Mouse (Mus musculus): ENCODE measurements around the gene Zbtb22. TPM values are rescaled to one million over a fixed set of nuclear protein-coding genes. Genes with fewer than 3 reads are reported as not detected.

The Zbtb22 gene
- polyA plus RNA-seq, 1 experiment from 2014 or later, result 19.3 TPM

DNA sequence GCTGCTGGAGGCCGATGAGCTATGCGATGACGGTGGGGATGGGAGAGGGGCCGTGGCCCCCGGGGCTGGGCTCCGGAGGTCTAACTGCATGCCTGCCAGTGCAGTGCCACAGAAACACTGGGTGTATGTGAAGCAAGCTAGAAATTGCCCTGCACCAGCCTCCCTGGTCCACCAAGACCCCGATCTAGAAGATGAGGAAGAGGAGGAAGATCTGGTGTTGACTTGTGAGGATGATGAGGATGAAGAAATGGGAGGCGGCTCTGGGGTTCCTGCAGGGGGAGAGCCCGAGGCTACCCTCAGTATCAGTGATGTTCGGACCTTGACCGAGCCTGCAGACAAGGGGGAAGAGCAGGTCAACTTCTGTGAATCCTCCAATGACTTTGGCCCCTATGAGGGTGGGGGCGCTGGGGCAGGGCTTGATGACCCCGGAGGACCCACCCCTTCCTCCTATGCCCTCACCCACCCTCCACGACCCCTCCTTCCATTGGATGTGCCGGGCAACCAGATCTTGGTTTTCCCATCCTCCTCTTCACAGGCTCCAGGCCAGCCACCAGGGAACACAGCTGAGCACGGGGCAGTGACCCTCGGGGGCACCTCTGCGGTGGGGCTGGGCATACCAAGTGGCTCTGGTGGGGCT lies 2.1 kb downstream of the Zbtb22 start:
- Histone ChIP-seq H3K27ac (no peak overlapping the region), H3K4me2 (0 out of 2 replicates have a peak overlapping the region, but pooled peaks have one; percentile 62), H3K36me3 (peaks cover 33% of the 10 kb centered on the region), H3K9me3 (replicated peaks) (no peaks in the 10 kb centered on the region), H3K27me3 (no peaks in the 10 kb centered on the region), H3K4me1 (peaks cover 62% of the 10 kb centered on the region), H3K4me3 (replicated peaks) (no peak overlapping the region; the same call in 1 of the 2 replicates), H3K9ac (no peak overlapping the region)
- 85% methylated on average over 18 of the region's 18 CpGs for WGBS
- ATAC-seq (replicated peaks; ENCODE audit: low FRiP score), result no peak

DNA sequence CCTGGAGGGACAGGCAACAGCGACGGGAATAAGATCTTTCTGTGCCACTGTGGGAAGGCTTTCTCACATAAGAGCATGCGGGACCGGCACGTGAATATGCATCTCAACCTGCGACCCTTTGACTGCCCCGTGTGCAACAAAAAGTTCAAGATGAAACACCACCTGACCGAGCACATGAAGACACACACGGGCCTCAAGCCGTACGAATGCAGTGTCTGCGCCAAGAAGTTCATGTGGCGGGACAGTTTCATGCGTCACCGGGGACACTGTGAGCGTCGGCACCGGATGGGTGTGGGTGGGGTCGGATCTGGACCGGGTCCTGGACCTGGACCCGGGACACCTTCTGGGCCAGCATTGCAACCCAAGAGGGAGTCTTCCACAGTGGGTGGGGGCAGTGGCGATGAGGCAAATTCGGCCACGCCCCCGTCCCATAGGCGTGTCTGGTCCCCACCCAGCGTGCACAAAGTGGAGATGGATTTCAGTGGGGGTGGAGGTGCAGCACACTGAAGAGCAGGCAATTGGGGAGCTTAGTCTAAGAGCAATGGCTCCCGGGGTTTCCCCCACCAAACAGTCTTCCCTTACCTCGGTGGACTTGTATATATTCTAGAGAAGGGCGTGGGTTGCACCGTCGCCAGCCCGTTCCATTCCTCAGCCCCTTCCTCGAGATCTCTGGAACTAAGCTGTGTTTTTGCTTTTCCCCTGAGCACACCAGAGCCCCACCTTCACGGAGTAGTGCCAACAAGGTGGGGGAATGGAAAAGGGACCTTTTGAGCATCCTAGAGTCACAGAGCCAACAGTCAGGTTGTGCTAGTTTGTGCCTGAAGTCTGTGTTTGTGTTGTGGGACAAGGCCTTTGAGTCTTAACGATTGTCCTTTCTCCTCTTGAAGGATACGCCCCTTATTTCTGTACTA lies 2.8 kb downstream of the Zbtb22 start:
- 61% methylated on average over 37 of the region's 37 CpGs for WGBS
- peaks cover 62% of the 10 kb centered on the region for H3K4me1 ChIP-seq
- H3K27me3 ChIP-seq, result no peaks in the 10 kb centered on the region
- no peaks in the 10 kb centered on the region for H3K9me3 ChIP-seq (replicated peaks)
- H3K36me3 ChIP-seq, result peaks cover 27% of the 10 kb centered on the region
- peak overlapping the region; percentile 99 for H3K4me2 ChIP-seq
- ATAC-seq (replicated peaks; ENCODE audit: low FRiP score), result no peak
- H3K4me3 ChIP-seq (replicated peaks), result peak overlapping the region; percentile 75
- H3K9ac ChIP-seq, result peak overlapping the region; percentile 76; the same call in 1 of the 2 replicates
- peak overlapping the region; percentile 83 for H3K27ac ChIP-seq

DNA sequence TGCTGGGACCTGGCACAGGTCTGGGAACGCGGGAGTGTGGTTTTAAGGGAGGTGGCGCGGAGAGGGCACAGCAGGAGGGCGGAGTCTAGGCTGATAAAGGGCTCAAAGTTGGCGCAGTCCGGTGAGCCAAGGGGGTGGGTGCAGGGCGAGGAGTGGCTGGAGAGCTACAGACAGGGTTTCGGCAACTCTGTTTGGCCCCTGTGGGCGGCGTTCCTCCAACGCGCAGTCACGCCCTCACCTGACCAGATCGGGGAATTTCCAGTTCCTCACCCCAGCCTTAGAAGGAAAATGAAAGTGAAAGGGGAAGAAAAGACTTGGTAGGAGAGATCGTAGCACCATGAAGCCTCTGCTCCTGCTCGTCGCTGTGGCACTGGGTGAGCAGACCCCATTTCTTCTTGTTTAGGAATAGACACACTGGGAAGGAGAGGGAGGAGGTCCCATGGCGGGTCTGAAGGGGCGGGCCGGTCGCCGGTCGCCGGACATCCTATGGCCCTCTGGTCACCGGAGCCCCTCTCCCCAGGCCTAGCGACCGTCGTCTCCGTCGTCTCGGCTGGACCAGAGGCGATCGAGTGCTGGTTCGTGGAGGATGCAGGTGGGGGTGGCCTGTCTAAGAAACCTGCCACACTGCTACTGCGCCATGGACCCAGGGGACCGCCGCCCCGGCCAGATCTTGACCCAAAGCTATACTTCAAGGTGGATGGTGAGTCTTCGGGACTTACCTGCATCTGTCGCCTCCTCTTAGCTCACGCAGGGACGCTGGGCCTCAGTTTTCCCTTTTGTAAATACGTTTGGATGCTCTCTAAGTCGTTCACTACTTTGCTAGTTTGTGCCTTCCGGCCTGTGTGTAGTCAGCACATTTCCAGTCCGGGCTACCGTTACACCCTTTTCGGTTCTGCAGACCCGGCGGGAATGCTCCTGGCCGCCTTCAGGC lies 3.9 kb downstream of the Zbtb22 start:
- H3K27ac ChIP-seq, result peak overlapping the region; percentile 83
- WGBS, result under 1% methylated on average over 52 of the region's 52 CpGs
- ATAC-seq (replicated peaks; ENCODE audit: low FRiP score), result no peak
- H3K36me3 ChIP-seq, result peaks cover 16% of the 10 kb centered on the region
- H3K4me3 ChIP-seq (replicated peaks), result peak overlapping the region; percentile 75
- peaks cover 62% of the 10 kb centered on the region for H3K4me1 ChIP-seq
- peak overlapping the region; percentile 99 for H3K4me2 ChIP-seq
- H3K9me3 ChIP-seq (replicated peaks), result no peaks in the 10 kb centered on the region
- no peaks in the 10 kb centered on the region for H3K27me3 ChIP-seq
- H3K9ac ChIP-seq, result peak overlapping the region; percentile 76

DNA sequence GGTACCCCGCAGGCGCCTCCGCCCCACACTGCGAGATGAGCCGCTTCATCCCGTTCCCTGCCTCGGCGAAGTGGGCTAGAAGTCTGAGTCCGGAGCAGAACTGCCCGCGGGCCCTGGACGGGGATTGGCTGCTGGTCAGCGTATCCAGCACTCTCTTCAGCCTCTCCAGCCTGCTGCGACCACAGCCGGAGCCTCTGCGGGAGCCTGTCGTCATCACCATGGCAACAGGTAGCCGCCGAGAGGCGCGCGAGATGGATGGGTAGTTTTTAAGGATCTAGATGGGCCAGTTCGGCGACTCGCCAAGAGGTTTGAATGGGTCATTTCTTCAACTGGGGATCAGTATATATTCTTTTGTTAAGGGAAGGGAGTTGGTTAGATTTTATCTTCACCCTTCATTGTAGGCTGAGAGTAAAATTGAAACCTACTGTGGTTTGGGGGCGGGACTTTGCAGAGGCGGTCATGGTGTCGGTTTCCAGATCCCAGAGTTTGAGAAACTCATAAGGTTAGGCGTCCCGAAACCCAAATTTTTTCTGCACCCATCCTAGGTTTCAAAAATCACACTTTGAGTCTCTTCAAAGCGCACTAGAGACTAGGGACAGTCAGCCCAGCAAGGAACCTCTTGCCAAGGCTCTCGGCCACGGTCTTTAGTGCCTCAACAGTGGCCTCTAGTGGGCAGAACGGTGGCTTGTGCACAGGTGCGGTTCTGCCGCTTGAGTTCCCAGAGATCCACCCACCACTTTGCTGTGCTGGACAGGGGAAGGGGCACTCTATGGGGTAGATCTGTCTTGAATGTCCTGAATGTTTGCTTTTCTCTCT lies 4.8 kb downstream of the Zbtb22 start:
- ATAC-seq (replicated peaks; ENCODE audit: low FRiP score), result peak; percentile 55
- H3K27me3 ChIP-seq, result no peaks in the 10 kb centered on the region
- peak overlapping the region; percentile 99 for H3K4me2 ChIP-seq
- H3K9me3 ChIP-seq (replicated peaks), result no peaks in the 10 kb centered on the region
- peak overlapping the region; percentile 75 for H3K4me3 ChIP-seq (replicated peaks)
- H3K27ac ChIP-seq, result peak overlapping the region; percentile 83
- under 1% methylated on average over 36 of the region's 36 CpGs for WGBS
- peak overlapping the region; percentile 76 for H3K9ac ChIP-seq
- peaks cover 11% of the 10 kb centered on the region for H3K36me3 ChIP-seq
- H3K4me1 ChIP-seq, result peaks cover 54% of the 10 kb centered on the region

DNA sequence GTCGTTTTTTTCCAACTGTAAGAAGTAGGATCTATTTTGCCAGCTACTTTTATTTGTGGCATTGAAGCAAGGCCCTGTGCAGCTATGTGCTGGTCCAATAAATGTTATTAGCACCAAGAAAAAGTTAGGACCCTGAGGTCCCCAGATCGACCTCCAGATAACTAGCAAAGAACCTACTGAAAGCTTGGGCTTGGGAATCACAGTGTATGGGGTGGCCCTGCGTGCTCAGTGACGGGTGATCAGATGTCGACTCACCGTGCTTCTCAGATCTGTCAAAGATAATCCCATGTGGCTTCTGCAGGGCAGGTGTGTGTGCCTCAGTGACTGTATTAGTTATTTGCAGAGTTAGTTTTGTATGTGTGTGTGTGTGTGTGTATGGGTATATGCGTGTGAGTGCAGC lies 5.7 kb downstream of the Zbtb22 start:
- no peak for ATAC-seq (replicated peaks; ENCODE audit: low FRiP score)
- no peaks in the 10 kb centered on the region for H3K9me3 ChIP-seq (replicated peaks)
- H3K9ac ChIP-seq, result no peak overlapping the region
- H3K4me3 ChIP-seq (replicated peaks), result peak overlapping the region; percentile 75; the same call in 1 of the 2 replicates
- H3K4me2 ChIP-seq, result peak overlapping the region; percentile 99
- peaks cover 17% of the 10 kb centered on the region for H3K36me3 ChIP-seq
- no peaks in the 10 kb centered on the region for H3K27me3 ChIP-seq
- WGBS, result 81% methylated on average over 7 of the region's 7 CpGs
- peaks cover 52% of the 10 kb centered on the region for H3K4me1 ChIP-seq
- no peak overlapping the region for H3K27ac ChIP-seq

DNA sequence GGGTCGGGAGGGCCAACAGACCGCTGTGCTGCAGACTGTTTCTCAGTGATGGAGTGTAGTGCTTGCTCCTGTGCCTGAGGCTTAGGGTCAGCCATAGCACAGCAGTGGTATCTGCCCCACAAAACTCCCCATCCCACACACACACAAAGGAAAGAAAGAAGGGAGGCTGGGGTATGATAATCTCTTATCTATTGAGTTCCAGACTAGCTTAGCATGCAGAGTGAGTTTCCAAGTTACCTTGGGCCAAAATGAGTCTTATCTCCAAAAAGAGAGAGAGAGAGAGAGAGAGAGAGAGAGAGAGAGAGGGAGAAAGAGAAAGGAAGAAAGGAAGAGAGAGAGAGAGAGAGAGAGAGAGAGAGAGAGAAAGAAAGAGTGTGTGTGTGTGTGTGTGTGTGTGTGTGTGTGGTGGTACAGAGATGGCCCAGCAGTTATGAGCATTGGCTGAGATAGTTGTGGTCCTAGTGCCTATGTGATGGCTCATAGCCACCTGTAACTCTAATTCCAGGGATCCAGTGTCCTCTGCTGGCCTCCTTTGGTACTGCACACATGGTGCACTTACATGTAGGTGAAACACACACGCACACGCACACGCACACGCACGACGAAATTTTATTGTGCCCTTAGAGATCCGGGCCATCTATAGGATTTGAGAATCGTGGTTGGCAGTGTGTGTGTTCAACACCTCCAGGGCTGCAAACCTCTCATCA lies 9.0 kb downstream of the Zbtb22 start:
- H3K27ac ChIP-seq, result no peak overlapping the region
- H3K27me3 ChIP-seq, result no peaks in the 10 kb centered on the region
- peaks cover 31% of the 10 kb centered on the region for H3K4me1 ChIP-seq
- H3K4me2 ChIP-seq, result no peak overlapping the region
- WGBS, result 89% methylated on average over 10 of the region's 10 CpGs
- no peaks in the 10 kb centered on the region for H3K9me3 ChIP-seq (replicated peaks)
- no peak overlapping the region for H3K9ac ChIP-seq
- peaks cover 13% of the 10 kb centered on the region for H3K36me3 ChIP-seq
- no peak overlapping the region for H3K4me3 ChIP-seq (replicated peaks)
- ATAC-seq (replicated peaks; ENCODE audit: low FRiP score), result no peak

DNA sequence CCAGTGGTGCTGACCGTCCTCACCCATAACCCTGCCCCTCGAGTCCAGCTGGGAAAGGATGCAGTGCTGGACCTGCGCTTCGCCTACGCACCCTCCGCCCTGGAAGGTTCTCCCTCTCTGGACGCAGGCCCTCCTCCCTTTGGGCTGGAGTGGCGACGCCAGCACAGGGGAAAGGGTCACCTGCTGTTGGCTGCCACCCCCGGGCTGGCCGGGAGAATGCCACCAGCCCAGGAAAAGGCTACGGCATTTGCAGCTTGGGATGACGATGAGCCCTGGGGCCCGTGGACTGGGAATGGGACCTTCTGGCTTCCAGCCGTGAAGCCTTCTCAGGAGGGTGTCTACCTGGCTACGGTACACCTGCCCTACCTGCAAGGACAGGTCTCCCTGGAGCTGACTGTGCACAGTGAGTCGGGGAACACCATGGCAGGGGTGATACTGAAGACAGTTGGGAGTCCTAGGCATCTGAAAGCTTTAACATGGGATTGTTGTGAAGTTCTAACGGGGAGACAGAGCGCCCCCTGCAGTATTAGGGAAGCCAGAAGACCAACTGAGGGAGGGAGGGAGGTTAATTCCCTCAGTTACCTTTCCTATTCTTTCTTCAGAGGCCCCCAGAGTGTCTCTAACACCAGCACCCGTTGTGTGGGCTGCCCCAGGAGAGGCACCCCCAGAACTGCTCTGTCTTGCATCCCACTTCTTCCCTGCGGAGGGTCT lies 9.9 kb downstream of the Zbtb22 start:
- Histone ChIP-seq H3K4me1 (peaks cover 25% of the 10 kb centered on the region), H3K27me3 (no peaks in the 10 kb centered on the region), H3K27ac (no peak overlapping the region), H3K4me2 (no peak overlapping the region), H3K9ac (no peak overlapping the region), H3K4me3 (replicated peaks) (no peak overlapping the region), H3K9me3 (replicated peaks) (no peaks in the 10 kb centered on the region), H3K36me3 (peaks cover 13% of the 10 kb centered on the region)
- WGBS, result 85% methylated on average over 21 of the region's 21 CpGs
- ATAC-seq (replicated peaks; ENCODE audit: low FRiP score), result no peak

DNA sequence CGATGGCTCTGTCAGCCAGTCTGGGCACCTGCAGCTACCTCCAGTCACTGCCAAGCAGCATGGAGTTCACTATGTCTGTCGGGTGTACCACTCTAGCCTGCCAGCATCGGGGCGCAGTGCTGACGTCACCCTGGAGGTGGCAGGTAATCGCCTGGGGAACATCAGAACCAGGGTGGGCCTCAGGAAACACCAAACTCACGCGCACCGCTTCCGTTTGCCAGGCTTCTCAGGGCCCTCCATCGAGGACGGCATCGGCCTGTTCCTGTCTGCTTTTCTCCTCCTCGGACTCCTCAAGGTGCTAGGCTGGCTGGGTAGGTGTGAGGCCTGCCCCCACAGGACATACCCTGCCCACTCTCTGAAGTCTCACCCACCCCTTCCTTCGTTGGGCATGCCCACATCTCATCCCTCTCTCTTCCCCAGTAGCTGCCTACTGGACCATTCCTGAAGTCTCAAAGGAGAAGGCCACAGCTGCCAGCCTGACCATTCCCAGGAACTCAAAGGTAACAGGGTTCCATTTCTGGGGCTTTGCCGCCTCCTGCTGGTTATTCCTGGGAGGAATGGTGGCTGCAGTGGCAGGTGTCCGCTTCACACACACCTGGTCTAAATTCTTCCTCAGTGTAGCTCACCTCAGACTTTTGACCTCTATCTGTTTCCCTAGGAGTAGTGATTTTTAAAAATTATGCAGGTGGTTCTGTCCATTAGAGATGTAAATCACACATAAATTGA lies 10.7 kb downstream of the Zbtb22 start:
- peaks cover 13% of the 10 kb centered on the region for H3K36me3 ChIP-seq
- peaks cover 26% of the 10 kb centered on the region for H3K4me1 ChIP-seq
- no peak overlapping the region for H3K4me3 ChIP-seq (replicated peaks)
- H3K27me3 ChIP-seq, result no peaks in the 10 kb centered on the region
- no peak overlapping the region for H3K4me2 ChIP-seq
- H3K9me3 ChIP-seq (replicated peaks), result no peaks in the 10 kb centered on the region
- H3K9ac ChIP-seq, result no peak overlapping the region
- H3K27ac ChIP-seq, result no peak overlapping the region
- no peak for ATAC-seq (replicated peaks; ENCODE audit: low FRiP score)
- WGBS, result 79% methylated on average over 17 of the region's 17 CpGs

DNA sequence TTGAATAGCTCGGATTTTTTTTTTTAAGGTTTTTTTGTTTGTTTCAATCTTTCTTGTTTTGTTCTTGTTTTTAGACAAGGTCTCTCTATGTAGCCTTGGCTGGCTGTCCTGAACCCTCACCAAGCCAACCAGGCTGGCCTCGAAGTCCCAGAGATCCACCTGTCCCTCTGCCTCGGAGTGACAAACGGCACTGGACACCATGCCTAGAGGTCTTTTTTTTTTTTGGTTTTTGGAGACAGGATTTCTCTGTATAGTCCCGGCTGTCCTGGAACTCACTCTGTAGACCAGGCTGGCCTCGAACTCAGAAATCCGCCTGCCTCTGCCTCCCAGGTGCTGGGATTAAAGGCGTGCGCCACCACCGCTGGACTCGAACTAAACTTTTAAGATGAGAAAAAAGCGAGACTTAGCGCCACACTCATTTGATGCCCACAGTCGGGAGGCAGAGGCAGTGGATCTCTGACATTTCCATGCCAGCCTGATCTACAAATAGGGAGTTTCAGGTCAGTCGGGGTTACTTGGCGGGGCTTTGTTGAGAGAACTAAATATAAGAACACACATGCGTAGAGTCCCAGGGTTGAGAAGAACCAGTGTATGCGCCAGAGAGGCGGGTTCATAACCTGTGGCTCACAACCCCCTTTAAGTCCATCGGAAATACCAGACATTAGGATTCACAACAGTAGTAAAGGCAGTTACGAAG lies 12.7 kb downstream of the Zbtb22 start:
- H3K4me2 ChIP-seq, result peak overlapping the region; percentile 99
- H3K27ac ChIP-seq, result no peak overlapping the region
- no peaks in the 10 kb centered on the region for H3K9me3 ChIP-seq (replicated peaks)

More for the DNA sequence above, 12.7 kb downstream of the Zbtb22 start:
- Histone ChIP-seq H3K9ac (peak overlapping the region; percentile 90), H3K4me3 (replicated peaks) (peak overlapping the region; percentile 87), H3K36me3 (peaks cover 28% of the 10 kb centered on the region), H3K27me3 (no peaks in the 10 kb centered on the region), H3K4me1 (peaks cover 24% of the 10 kb centered on the region)
- WGBS, result 61% methylated on average over 21 of the region's 21 CpGs
- no peak for ATAC-seq (replicated peaks; ENCODE audit: low FRiP score)

All from kidney, embryonic 15.5 days (tissue).